Mouse (Mus musculus) liver, embryonic 14.5 days (tissue): ENCODE data around the gene Agpat2. TPM values are rescaled to one million over a fixed set of nuclear protein-coding genes. Genes with fewer than 3 reads are reported as not detected.
A peak's percentile ranks its signal among the peaks of the same experiment; 100 is the strongest.

Source experiments
- ATAC-seq: fragments of 200-750 bp; cut with Nextera tagmentation; 2 replicates; pipeline ENCODE4 v1.8.0; 2017; ENCODE audit warnings: moderate number of reproducible peaks, mild to moderate bottlenecking, moderate library complexity; ENCODE audit not compliant: insufficient read depth
- DNase-seq, 3 experiments: peaks; one replicate each; pipeline ENCODE4 v3.0.0-alpha.2; 2012 to 2013; ENCODE audit warnings: low read depth in 3 of 3, low spot score in 3 of 3
- H3K27ac ChIP-seq: fragments of 300-500 bp; sonication (generic); 2 replicates; pipeline ENCODE4 v1.5.1; 2014; ENCODE audit warnings: moderate library complexity, mild to moderate bottlenecking, control low read depth, inconsistent platforms
- H3K27me3 ChIP-seq: fragments of 300-500 bp; sonication (generic); 2 replicates; pipeline ENCODE4 v1.6.1; 2014; ENCODE audit warnings: mild to moderate bottlenecking, low read length, moderate library complexity; ENCODE audit not compliant: control insufficient read depth, insufficient read depth
- H3K36me3 ChIP-seq: fragments of 300-500 bp; sonication (generic); replicated peaks from 2 replicates; pipeline ENCODE4 v1.6.1; 2014; ENCODE audit warnings: low read depth; ENCODE audit not compliant: control insufficient read depth, insufficient read depth
- H3K4me1 ChIP-seq, 2 experiments: fragments of 200-500 bp in 1 of 2; fragments of 300-500 bp in 1 of 2; sonication (generic) in 1 of 2; replicated peaks; 2 replicates each; pipeline ENCODE4 v1.6.1; 2012 to 2014; ENCODE audit warnings: antibody characterized with exemption in 1 of 2, inconsistent platforms in 1 of 2, low read length in 1 of 2; ENCODE audit not compliant: control insufficient read depth in 2 of 2, insufficient read depth in 2 of 2
- H3K4me2 ChIP-seq: fragments of 300-500 bp; sonication (generic); 2 replicates; pipeline ENCODE4 v1.6.1; 2014; ENCODE audit warnings: low read depth, mild to moderate bottlenecking, control low read depth, moderate library complexity
- H3K4me3 ChIP-seq, 2 experiments: fragments of 200-500 bp in 1 of 2; fragments of 300-500 bp in 1 of 2; sonication (generic) in 1 of 2; 2 replicates each; pipeline ENCODE4 v1.5.1; 2012 to 2014; ENCODE audit warnings: low read depth in 2 of 2, low read length in 2 of 2, mild to moderate bottlenecking in 2 of 2, control low read depth in 1 of 2, inconsistent platforms in 1 of 2, moderate library complexity in 1 of 2; ENCODE audit not compliant: insufficient read depth in 1 of 2
- H3K9ac ChIP-seq: fragments of 300-500 bp; sonication (generic); replicated peaks from 2 replicates; pipeline ENCODE4 v1.6.1; 2014; ENCODE audit warnings: mild to moderate bottlenecking, control low read depth, moderate library complexity
- H3K9me3 ChIP-seq: fragments of 300-500 bp; sonication (generic); 2 replicates; pipeline ENCODE4 v1.6.1; 2016; ENCODE audit warnings: low read length, mixed read lengths; ENCODE audit not compliant: control insufficient read depth
- CTCF ChIP-seq: IDR thresholded peaks from 2 replicates; pipeline ENCODE4 v1.5.1; 2016; ENCODE audit warnings: antibody characterized with exemption, low read depth, control low read depth
- EP300 ChIP-seq: IDR thresholded peaks from 2 replicates; pipeline ENCODE4 v1.6.1; 2016; ENCODE audit warnings: antibody characterized with exemption, low read depth
- WGBS: fragments of 180-500 bp; shearing (Covaris S2); extraction: QIAGEN DNeasy Blood & Tissue Kit; methylation state at CpG from one replicate; pipeline ENCODE4 v1.1.7; 2014; ENCODE audit not compliant: insufficient replicate concordance; 5-methylcytosine and 5-hydroxymethylcytosine counted together
- polyA plus RNA-seq, 2 experiments: library from polyadenylated mRNA; depleted of rRNA in 1 of 2; stranded (reverse) in 1 of 2; unstranded in 1 of 2; fragments of >200 nt; fragmentation: Nextera tagmentation in 1 of 2; extraction: Ambion mirVana in 1 of 2; gene quantifications; 2 replicates each; pipeline versions ENCODE4 v1.2.1 to v1.2.3; 2012 to 2014

Agpat2 gene
- polyA plus RNA-seq, 2 experiments: 27.2 to 31.4 TPM

GRCm38 (mm10) chr2:26574862-26575261 is 29.4 kb downstream of the Agpat2 start:
- TF ChIP-seq CTCF (no peak), EP300 (no peak)
- Histone ChIP-seq H3K4me1 (peaks cover 16 to 72% of the 10 kb centered on the region in 2 experiments), H3K4me2 (no peak overlapping the region; the same call in 1 of the 2 replicates), H3K9me3 (no peaks in the 10 kb centered on the region), H3K9ac (no peak overlapping the region), H3K36me3 (no peaks in the 10 kb centered on the region), H3K27ac (no peak overlapping the region), H3K27me3 (no peaks in the 10 kb centered on the region), H3K4me3 (no peak overlapping the region)
- DNase-seq (no peak), ATAC-seq (no peak)
- WGBS: 37% methylated on average over 5 of the region's 5 CpGs

- Histone ChIP-seq H3K4me2 (no peak overlapping the region), H3K9ac (no peak overlapping the region), H3K9me3 (no peaks in the 10 kb centered on the region), H3K27me3 (no peaks in the 10 kb centered on the region), H3K4me1 (peaks cover 16 to 70% of the 10 kb centered on the region in 2 experiments), H3K27ac (no peak overlapping the region), H3K4me3 (no peak overlapping the region), H3K36me3 (no peaks in the 10 kb centered on the region)
- WGBS: 18% methylated on average over 5 of the region's 5 CpGs
- no peak for TF ChIP-seq CTCF
- DNase-seq (no peak), ATAC-seq (no peak)
Observed at GRCm38 (mm10) chr2:26573807-26574206, 30.4 kb downstream of the Agpat2 start.

GRCm38 (mm10) chr2:26573396-26573795 is 30.8 kb downstream of the Agpat2 start:
- Histone ChIP-seq H3K4me3 (no peak overlapping the region), H3K4me2 (no peak overlapping the region), H3K9ac (no peak overlapping the region), H3K4me1 (peaks cover 16 to 69% of the 10 kb centered on the region in 2 experiments), H3K27ac (no peak overlapping the region), H3K36me3 (no peaks in the 10 kb centered on the region), H3K9me3 (no peaks in the 10 kb centered on the region), H3K27me3 (no peaks in the 10 kb centered on the region)
- DNase-seq (no peak), ATAC-seq (no peak)
- no peak for TF ChIP-seq CTCF
- WGBS: 47% methylated on average over 12 of the region's 12 CpGs

GRCm38 (mm10) chr2:26571826-26572225 is 32.4 kb downstream of the Agpat2 start:
- H3K9ac ChIP-seq: no peak overlapping the region

GRCm38 (mm10) chr2:26571400-26571799 is 32.8 kb downstream of the Agpat2 start:
- 32% methylated on average over 9 of the region's 9 CpGs for WGBS
- TF ChIP-seq CTCF (no peak; the same call in 1 of the 2 replicates), EP300 (no peak)
- DNase-seq (no peak), ATAC-seq (0 out of 2 replicates have a peak, but pooled peaks have one; percentile 3)
- Histone ChIP-seq H3K27me3 (no peaks in the 10 kb centered on the region), H3K9me3 (no peaks in the 10 kb centered on the region), H3K4me2 (no peak overlapping the region), H3K4me3 (no peak overlapping the region), H3K9ac (no peak overlapping the region; the same call in 1 of the 2 replicates), H3K4me1 (peaks cover 16 to 55% of the 10 kb centered on the region in 2 experiments), H3K36me3 (no peaks in the 10 kb centered on the region), H3K27ac (peak overlapping the region; percentile 25)

More at GRCm38 (mm10) chr2:26571826-26572225, 32.4 kb downstream of the Agpat2 start:
- no peak for TF ChIP-seq CTCF
- no peak for TF ChIP-seq EP300
- Histone ChIP-seq H3K27me3 (no peaks in the 10 kb centered on the region), H3K9me3 (no peaks in the 10 kb centered on the region), H3K4me3 (no peak overlapping the region), H3K36me3 (no peaks in the 10 kb centered on the region), H3K4me1 (peaks cover 16 to 59% of the 10 kb centered on the region in 2 experiments), H3K4me2 (no peak overlapping the region), H3K27ac (peak overlapping the region; percentile 38)
- 7% methylated on average over 5 of the region's 5 CpGs for WGBS
- peak; percentile 61 for ATAC-seq
- no peak for DNase-seq
